Mouse (Mus musculus): ENCODE data around the gene Clcn7.
"Not testable (repeated sequence)": the region's sequence is repeated elsewhere in the genome, so short reads cannot be mapped to it uniquely, and the experiment has no call there.

Gene Clcn7

DNA sequence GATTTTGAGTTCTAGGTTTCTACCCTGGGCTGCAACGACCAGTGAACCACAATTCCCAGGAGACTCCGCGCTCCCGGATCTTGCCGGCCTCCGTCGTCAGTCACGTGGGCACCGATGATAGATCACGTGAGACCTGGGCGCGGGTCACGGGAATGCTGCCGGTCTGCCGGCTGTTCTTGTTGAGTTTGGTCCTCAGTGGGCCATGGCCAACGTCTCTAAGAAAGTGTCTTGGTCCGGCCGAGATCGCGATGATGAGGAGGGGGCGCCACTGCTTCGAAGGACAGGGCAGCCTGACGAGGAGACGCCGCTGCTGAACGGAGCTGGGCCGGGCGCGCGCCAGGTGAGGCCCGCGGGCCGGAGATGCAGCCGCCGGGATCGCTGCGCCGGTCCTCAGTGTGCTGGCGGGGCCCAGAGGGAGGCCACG, at the start of gene Clcn7:
Gene Clcn7, plus strand, starts transcription at position 117 of the 424 bp plus-strand sequence.
- DNase-seq (ENCODE audit: low read depth), result peak; percentile 88

- DNase-seq (ENCODE audit: low read depth), result peak; percentile 18
These were observed 49.7 kb upstream of the Clcn7 start, which contains the start of gene Tmem204 for GRCm38 (mm10) chr17:25083444-25083931. TSS of gene Tmem204 (minus strand) at chr17:25083591.

DNA sequence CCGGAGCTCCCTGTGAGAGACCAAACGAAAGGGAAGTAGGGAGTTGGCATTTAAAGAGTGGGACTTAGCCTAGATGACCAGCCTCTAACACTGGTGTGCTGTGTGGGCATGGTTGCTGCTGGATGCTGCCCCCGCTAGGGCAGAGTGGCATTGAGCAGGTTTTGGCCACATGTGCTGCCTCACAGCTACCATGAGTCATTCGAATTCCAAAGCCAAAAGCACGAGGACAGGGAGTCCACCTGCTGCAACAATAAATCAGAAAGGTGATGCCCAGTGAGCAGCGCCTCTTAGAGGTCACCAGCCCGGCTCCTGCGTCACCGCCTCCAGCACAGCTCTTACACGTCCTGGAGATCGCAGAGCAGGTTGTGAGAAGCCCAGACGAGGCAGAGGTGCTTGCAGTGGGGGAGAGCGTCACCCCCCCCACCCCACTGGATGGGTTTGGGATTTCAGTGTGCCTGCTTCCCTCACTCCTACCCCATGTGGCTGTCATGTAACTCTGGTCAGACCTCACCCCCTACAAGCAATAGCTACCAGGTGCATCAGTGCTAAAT, 48.3 kb upstream of the Clcn7 start:
- DNase-seq (ENCODE audit: low read depth), result no peak

DNA sequence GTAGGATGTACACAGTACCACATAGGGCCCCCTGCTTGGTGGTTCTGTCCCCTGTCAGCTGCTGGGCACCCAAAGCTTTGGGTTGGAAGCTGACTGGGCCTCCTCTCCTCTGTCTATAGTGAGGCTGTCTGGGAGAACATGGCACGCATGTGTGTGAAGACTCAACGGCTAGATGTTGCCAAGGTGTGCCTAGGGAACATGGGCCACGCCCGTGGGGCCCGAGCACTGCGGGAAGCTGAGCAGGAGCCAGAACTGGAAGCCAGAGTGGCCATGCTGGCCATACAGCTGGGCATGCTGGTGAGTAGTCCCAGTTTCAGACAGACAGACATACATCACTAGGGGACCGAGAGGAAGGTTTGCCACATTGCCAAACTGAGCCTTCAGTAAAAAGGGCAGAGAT, 46.5 kb upstream of the Clcn7 start:
- no peak for DNase-seq (ENCODE audit: low read depth)

GRCm38 (mm10) chr17:25089158-25089557, 44.0 kb upstream of the Clcn7 start:
- no peak for DNase-seq (ENCODE audit: low read depth)

DNA sequence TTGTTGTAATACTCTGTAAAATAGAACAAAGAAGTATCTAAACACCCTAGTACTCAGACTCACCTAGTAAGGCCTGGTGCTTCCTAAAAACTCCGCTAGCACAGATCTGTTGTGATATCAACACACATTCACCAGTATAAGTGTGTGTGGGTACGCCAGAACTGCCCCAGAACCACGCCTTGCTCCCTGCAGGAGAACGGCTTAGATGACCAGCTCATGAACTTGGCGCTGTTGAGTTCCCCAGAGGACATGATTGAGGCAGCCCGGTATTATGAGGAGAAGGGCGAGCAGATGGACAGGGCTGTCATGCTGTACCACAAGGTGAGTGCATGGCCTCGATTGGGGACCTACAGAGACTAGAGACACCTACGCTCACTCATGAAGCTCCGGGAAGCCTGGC, 42.7 kb upstream of the Clcn7 start:
- DNase-seq (ENCODE audit: low read depth), result no peak

- DNase-seq (ENCODE audit: low read depth), result no peak
These were observed 37.0 kb upstream of the Clcn7 start for GRCm38 (mm10) chr17:25096221-25096620.

DNA sequence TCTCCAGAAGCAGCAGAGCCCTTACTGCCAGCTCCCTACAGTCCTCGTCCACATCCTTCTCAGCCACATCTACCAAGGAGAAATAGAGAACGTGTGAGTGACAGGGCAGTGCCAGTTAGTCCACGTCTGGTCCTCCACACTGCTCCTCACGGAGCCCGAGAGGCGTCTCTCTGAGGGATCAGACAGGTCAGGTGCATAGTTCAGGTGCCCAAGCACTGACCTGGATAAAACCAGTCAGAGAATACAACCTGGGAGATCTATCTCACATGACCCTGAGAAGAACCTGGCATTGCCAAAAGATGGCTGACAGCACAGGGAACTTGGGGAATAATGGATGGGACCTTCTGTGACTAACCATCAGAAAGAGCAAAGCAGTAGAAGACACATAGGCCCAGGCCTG, 33.1 kb upstream of the Clcn7 start:
- no peak for DNase-seq (ENCODE audit: low read depth)

DNA sequence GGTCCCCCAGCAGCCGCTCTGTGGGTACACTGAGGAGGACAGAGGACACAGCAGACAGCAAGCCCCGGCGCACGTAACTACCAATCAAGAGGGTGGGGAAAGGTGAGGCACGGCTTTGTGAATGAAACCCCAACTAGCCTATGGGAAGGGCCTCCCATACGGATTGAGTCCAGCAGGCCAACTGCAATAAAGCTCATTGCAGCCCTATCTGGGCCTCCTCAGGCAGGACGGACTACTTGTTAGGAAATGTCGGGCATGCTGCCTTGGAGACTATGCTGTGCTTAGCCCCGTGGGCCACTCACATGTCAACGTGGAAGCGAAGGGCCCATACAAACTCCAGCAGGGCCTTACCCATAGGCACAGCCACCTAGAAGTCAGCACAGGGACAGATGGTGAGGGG, 31.9 kb upstream of the Clcn7 start:
- DNase-seq (ENCODE audit: low read depth), result no peak

DNA sequence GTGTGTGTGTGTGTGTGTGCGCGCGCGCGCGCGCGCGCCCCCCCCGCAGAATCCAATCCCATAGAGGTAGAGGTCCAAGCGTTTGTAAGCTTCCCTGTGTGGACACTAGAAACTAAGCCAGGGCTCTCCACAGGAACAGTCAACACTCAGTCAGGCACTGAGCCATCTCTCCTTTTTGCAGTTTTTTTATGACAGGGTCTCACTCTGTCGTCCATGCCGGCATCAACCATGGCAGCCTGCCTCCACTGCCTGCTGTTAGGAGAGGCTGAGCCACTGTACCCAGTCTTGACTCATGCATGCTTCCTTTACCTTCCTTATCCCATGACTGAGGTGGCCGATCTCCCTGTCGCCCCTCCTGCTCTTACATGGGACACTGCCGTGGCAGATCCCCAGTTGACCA, 25.4 kb upstream of the Clcn7 start:
- no peak for DNase-seq (ENCODE audit: low read depth)

GRCm38 (mm10) chr17:25109578-25109977, 23.6 kb upstream of the Clcn7 start:
- peak; percentile 61 for DNase-seq (ENCODE audit: low read depth)

GRCm38 (mm10) chr17:25110590-25110989, 22.6 kb upstream of the Clcn7 start:
- DNase-seq (ENCODE audit: low read depth), result no peak

DNA sequence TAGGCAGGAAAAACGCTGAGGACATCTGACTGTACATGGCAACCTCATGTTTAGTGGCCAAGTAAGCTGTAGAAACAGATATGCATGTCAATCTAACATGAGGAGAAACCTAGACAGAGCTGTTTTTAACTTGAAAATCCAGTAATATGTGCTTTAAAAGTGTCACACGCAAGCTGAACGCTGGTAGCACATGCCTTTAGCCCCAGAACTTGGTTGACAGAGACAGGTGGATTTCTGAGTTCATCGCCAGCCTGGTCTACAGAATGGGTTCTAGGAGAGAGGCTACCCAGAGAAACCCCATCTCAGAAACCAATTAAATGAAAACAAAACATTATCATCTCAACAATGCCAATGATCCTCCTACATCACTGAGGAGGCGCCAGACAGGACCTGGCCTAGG, 22.0 kb upstream of the Clcn7 start:
- no peak for DNase-seq (ENCODE audit: low read depth)

DNA sequence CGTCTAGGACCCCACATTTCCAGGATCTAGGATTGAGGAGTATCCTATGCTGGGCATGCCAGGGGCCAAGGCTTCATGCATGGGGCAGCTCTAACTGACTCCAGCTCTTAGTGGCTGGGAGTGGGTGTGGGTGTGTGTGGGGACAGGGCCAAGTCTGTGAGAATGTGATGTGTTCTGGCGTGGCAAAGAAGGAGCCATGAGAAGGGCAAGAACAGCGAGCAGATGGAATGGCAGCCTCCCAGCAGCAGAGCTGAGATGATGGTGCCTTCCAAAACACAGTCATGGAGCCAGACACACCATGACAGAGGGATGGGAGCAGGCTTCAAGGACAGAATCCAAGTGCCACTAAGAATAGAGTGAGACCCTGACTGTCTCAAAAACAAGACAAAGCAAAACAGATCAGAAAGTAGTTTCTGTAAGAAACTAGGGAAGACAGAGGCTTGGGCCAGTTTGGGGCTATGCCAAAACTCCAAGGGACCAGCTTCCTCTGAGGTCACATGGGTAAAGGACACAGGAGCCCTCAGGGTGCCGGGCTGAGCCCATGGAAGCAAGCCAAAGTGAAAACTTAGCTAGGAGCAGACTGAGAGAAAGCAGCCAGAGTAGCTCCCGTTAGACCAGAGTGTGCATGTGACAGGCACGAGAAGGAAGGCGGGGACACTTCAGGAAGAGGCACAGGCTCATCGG, 21.3 kb upstream of the Clcn7 start:
- no peak for DNase-seq (ENCODE audit: low read depth)

DNA sequence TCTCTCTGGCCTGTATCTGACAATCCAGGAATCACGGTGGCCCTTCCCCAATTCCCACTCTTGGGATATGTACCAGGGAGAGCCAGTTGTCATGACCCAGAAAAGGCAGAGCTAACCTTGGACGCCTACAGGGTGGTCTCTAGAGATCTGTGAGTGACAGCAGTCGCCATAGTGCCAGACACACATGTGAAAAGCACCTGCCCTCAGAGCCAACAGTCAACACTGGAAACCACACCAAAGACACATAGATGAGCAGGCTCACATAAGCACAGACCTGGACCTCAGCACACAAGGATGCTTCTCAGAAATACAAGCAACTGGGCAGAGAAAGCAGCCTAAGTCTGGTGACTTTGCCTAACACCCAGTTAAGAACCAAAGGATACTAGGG, 20.8 kb upstream of the Clcn7 start:
- no peak for DNase-seq (ENCODE audit: low read depth)

- peak; percentile 77 for DNase-seq (ENCODE audit: low read depth)
These were observed 18.1 kb upstream of the Clcn7 start for GRCm38 (mm10) chr17:25114908-25115645.

- peak; percentile 92 for DNase-seq (ENCODE audit: low read depth)
These were observed 17.3 kb upstream of the Clcn7 start, which contains the start of gene Telo2 for GRCm38 (mm10) chr17:25115664-25116432. TSS of gene Telo2 (minus strand) at chr17:25115967.

DNA sequence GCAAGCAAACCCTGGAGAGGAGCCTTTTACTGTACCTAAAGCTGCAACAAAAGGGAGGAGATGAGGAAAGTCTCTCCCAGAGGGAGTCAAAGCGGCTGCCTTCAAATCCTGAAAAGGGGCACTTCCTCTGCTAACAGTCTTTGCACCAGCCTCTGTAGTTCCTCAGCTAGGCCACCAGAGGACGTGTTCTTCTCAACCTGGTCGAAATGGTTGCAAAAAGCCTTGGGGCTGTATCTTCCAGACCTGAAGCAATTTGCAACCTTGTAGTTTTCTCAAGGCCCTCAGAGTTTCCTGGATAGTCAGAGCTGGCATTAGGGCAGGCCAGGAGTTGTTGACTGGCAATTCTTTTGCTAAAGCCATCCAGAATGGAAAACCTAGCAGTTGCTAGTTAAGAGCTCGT, 15.9 kb upstream of the Clcn7 start:
- DNase-seq (ENCODE audit: low read depth), result peak; percentile 70

- DNase-seq (ENCODE audit: low read depth), result no peak
These were observed 12.8 kb upstream of the Clcn7 start, which contains the start of gene Ptx4 for GRCm38 (mm10) chr17:25120406-25120805. TSS of gene Ptx4 (plus strand) at chr17:25120760.

DNA sequence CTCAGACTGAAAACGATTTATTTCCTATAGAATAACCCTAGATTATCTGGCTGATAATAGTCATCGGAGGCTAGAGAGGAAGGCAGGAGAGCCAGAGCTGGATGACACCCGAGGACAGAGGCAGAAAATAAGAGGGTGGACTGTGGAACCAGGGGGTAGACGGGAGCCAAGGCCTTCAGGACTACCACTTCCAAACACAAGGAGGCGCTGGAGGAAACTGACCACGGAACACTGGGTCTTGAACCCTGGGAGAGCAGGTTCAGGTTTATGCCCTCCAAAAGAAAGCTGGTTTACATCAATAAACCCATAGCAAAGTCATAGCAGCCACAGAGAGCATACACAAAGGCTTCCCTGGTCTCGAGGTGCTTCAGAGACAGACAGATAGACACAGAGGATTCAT, 9.2 kb upstream of the Clcn7 start:
- peak; percentile 41 for DNase-seq (ENCODE audit: low read depth)

GRCm38 (mm10) chr17:25125442-25126060, 7.6 kb upstream of the Clcn7 start:
- not testable (repeated sequence) for DNase-seq (ENCODE audit: low read depth)

DNA sequence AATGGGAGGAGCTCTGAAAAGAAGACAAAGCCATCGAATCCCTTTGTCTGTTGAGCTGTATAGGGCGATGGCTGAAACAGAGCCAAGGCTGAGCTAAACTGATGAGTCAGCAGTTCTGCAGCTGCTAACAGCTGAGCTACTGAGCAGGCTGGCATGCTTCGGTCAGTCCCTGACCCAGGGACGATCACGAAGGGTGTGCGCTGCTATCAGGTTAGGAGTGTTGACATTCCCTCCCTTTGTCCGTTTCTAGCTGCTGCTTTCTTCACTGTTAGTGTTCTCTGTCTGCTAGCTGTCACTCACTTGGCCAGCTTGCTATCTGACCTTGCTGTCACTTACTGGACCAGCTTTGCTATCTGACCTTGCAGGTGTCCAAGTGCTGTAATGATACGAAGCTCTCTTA, 6.1 kb upstream of the Clcn7 start:
- peak; percentile 18 for DNase-seq (ENCODE audit: low read depth)
